Mouse (Mus musculus): ENCODE measurements at regions not wholly inside any gene's neighbourhood (a gene's known extent, or its start where the extent isn't known, plus 50 kb on each side); places are given as distances from the start of the nearest gene placed in this dataset.
"Not testable (repeated sequence)": the region's sequence is repeated elsewhere in the genome, so short reads cannot be mapped to it uniquely, and the experiment has no call there.

DNA sequence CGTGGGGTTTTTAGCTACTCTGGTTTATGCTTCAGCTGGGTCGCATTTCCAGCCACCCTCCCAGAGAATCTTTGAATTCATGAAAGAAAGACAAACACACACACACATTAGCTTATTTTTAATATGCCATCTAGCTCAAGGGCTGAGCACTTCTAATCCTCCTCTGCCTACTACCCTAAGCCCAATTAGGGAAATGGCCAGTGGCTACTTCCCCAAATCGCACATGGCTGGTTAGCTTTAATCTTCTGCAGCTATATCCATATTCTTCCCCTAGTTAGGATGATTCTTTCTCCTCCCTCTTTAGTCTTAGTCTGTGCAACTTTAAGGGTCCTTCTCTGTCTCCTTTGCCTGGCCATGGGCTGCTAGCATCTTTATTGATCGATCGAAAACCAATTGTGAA lies 166.3 kb downstream of the Dio2 start:
- no peak for DNase-seq (ENCODE audit: low spot score)
- H3K4me2 ChIP-seq (ENCODE audit: low read depth, low read length, severe bottlenecking) = no peak overlapping the region
- H3K27me3 ChIP-seq (ENCODE audit: control insufficient read depth, insufficient read depth, low read length) = no peaks in the 10 kb centered on the region
- no peak overlapping the region for H3K4me3 ChIP-seq (ENCODE audit: low read depth, low read length)
- WGBS = 73% methylated on average over 5 of the region's 5 CpGs
- H3K9me3 ChIP-seq (ENCODE audit: control insufficient read depth, low read length) = no peaks in the 10 kb centered on the region
- H3K4me1 ChIP-seq (replicated peaks; ENCODE audit: control insufficient read depth, insufficient read depth, low read length) = no peaks in the 10 kb centered on the region
- no peak overlapping the region for H3K27ac ChIP-seq (ENCODE audit: low read depth, low read length)
- no peaks in the 10 kb centered on the region for H3K36me3 ChIP-seq (ENCODE audit: control insufficient read depth, insufficient read depth, low read length)
- no peak for ATAC-seq (replicated peaks; ENCODE audit: low FRiP score)
- H3K9ac ChIP-seq (ENCODE audit: low read length) = no peak overlapping the region

- 4% methylated on average over 2 of the region's 2 CpGs for WGBS
- Histone ChIP-seq H3K27me3 (ENCODE audit: control insufficient read depth, insufficient read depth, low read length) (no peaks in the 10 kb centered on the region), H3K4me3 (ENCODE audit: low read depth, low read length) (no peak overlapping the region), H3K4me2 (ENCODE audit: low read depth, low read length, severe bottlenecking) (no peak overlapping the region), H3K9me3 (ENCODE audit: control insufficient read depth, low read length) (no peaks in the 10 kb centered on the region), H3K36me3 (ENCODE audit: control insufficient read depth, insufficient read depth, low read length) (no peaks in the 10 kb centered on the region), H3K27ac (ENCODE audit: low read depth, low read length) (no peak overlapping the region), H3K9ac (ENCODE audit: low read length) (no peak overlapping the region), H3K4me1 (replicated peaks; ENCODE audit: control insufficient read depth, insufficient read depth, low read length) (no peaks in the 10 kb centered on the region)
- DNase-seq (ENCODE audit: low spot score) = peak; percentile 52
- ATAC-seq (replicated peaks; ENCODE audit: low FRiP score) = no peak
Observed at GRCm38 (mm10) chr12:90571506-90571905, 166.7 kb downstream of the Dio2 start.

- no peak overlapping the region for H3K27ac ChIP-seq (ENCODE audit: low read depth, low read length)
- 88% methylated on average over 6 of the region's 6 CpGs for WGBS
- H3K27me3 ChIP-seq (ENCODE audit: control insufficient read depth, insufficient read depth, low read length) = no peaks in the 10 kb centered on the region
- no peak for ATAC-seq (replicated peaks; ENCODE audit: low FRiP score)
- DNase-seq (ENCODE audit: low spot score) = peak; percentile 55
- no peaks in the 10 kb centered on the region for H3K4me1 ChIP-seq (replicated peaks; ENCODE audit: control insufficient read depth, insufficient read depth, low read length)
- H3K9me3 ChIP-seq (ENCODE audit: control insufficient read depth, low read length) = no peaks in the 10 kb centered on the region
- H3K4me2 ChIP-seq (ENCODE audit: low read depth, low read length, severe bottlenecking) = no peak overlapping the region
- H3K36me3 ChIP-seq (ENCODE audit: control insufficient read depth, insufficient read depth, low read length) = no peaks in the 10 kb centered on the region
- H3K9ac ChIP-seq (ENCODE audit: low read length) = no peak overlapping the region
- no peak overlapping the region for H3K4me3 ChIP-seq (ENCODE audit: low read depth, low read length)
Observed at GRCm38 (mm10) chr12:90566349-90566748, 171.9 kb downstream of the Dio2 start.

DNA sequence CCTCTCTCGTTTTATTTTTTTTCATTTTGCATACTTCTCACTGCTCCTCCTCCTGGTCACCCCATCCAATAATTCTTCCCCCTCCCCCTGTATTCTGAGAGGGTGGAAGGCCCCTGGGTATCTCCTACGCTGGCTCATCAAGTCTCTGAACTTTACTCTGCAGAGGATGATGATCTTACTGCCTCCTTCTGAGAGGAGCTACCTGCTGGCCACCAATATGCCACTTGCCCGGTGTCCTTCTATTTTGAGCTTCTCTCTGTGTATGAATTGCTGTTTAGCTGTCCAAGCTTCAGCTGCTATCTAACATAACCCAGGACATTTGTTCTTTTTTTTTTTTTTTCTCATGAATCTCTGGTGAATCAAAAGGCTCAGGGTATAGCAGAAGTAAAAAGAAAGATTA lies 173.2 kb downstream of the Dio2 start:
- Histone ChIP-seq H3K27ac (ENCODE audit: low read depth, low read length) (no peak overlapping the region), H3K9ac (ENCODE audit: low read length) (no peak overlapping the region), H3K9me3 (ENCODE audit: control insufficient read depth, low read length) (no peaks in the 10 kb centered on the region), H3K4me1 (replicated peaks; ENCODE audit: control insufficient read depth, insufficient read depth, low read length) (no peaks in the 10 kb centered on the region), H3K36me3 (ENCODE audit: control insufficient read depth, insufficient read depth, low read length) (no peaks in the 10 kb centered on the region), H3K4me2 (ENCODE audit: low read depth, low read length, severe bottlenecking) (no peak overlapping the region), H3K4me3 (ENCODE audit: low read depth, low read length) (no peak overlapping the region), H3K27me3 (ENCODE audit: control insufficient read depth, insufficient read depth, low read length) (no peaks in the 10 kb centered on the region)
- DNase-seq (ENCODE audit: low spot score) (no peak), ATAC-seq (replicated peaks; ENCODE audit: low FRiP score) (no peak)
- 90% methylated on average over 3 of the region's 3 CpGs for WGBS

GRCm38 (mm10) chr12:90564594-90564993 lies 173.6 kb downstream of the Dio2 start:
- not testable (repeated sequence) for H3K9ac ChIP-seq (ENCODE audit: low read length); H3K36me3 ChIP-seq (ENCODE audit: control insufficient read depth, insufficient read depth, low read length); ATAC-seq (replicated peaks; ENCODE audit: low FRiP score); H3K27ac ChIP-seq (ENCODE audit: low read depth, low read length); H3K9me3 ChIP-seq (ENCODE audit: control insufficient read depth, low read length); DNase-seq (ENCODE audit: low spot score); H3K27me3 ChIP-seq (ENCODE audit: control insufficient read depth, insufficient read depth, low read length); H3K4me1 ChIP-seq (replicated peaks; ENCODE audit: control insufficient read depth, insufficient read depth, low read length); H3K4me2 ChIP-seq (ENCODE audit: low read depth, low read length, severe bottlenecking); H3K4me3 ChIP-seq (ENCODE audit: low read depth, low read length)
- 81% methylated on average over 17 of the region's 22 CpGs for WGBS

- 86% methylated on average over 5 of the region's 5 CpGs for WGBS
- no peak overlapping the region for H3K27ac ChIP-seq (ENCODE audit: low read depth, low read length)
- H3K9ac ChIP-seq (ENCODE audit: low read length) = no peak overlapping the region
Observed at GRCm38 (mm10) chr12:90542361-90542760, 195.9 kb downstream of the Dio2 start.

More at GRCm38 (mm10) chr12:90542361-90542760, 195.9 kb downstream of the Dio2 start:
- Histone ChIP-seq H3K4me3 (ENCODE audit: low read depth, low read length) (no peak overlapping the region), H3K27me3 (ENCODE audit: control insufficient read depth, insufficient read depth, low read length) (no peaks in the 10 kb centered on the region), H3K9me3 (ENCODE audit: control insufficient read depth, low read length) (no peaks in the 10 kb centered on the region), H3K4me1 (replicated peaks; ENCODE audit: control insufficient read depth, insufficient read depth, low read length) (no peaks in the 10 kb centered on the region), H3K4me2 (ENCODE audit: low read depth, low read length, severe bottlenecking) (no peak overlapping the region), H3K36me3 (ENCODE audit: control insufficient read depth, insufficient read depth, low read length) (no peaks in the 10 kb centered on the region)
- ATAC-seq (replicated peaks; ENCODE audit: low FRiP score) = no peak
- DNase-seq (ENCODE audit: low spot score) = no peak

All from forebrain, embryonic 11.5 days (tissue).